13 mouse cellular contexts compared by ENCODE assay signal in the genomic region with DNA sequence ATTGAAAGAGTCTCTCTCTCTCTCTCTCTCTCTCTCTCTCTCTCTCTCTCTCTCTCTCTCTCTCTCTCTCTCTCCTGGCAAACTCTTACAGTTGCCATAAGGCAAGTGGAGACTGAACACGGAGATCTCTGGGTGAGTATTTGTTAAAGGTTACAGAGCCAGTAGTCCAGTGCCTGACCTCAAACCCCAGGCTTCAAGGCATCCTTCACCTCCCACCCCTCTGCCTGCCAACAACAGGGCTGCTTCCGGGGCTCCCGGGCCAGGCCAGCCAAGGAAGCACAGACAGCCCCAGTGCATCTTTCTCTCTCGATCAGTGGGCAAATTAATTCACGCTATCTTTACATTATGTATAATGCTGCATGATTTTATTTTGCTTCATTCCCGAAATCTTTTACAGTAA.
A peak's percentile ranks its signal among the peaks of the same experiment; 100 is the strongest.
DNase-seq lines count a peak whose midpoint lies in the region; ATAC-seq lines count a peak whose summit lies in the region.
"Had no signal": no experiment of that assay in that cellular context is flagged by ENCODE, and none has a peak within 500 bp of the region (broad histone marks: within the 10 kb centered on the region; RNA-seq: fewer than 3 reads in every experiment).

No protein-coding gene starts in this region.

- no peak overlapping the region for H3K4me3 ChIP-seq in forebrain, embryonic 11.5 days (ENCODE audit: low read depth, low read length)
- H3K4me3 ChIP-seq in forebrain, embryonic 12.5 days (replicated peaks), result no peak overlapping the region
- no peak overlapping the region for H3K4me3 ChIP-seq in heart, embryonic 13.5 days
- H3K4me3 ChIP-seq: myocyte had no signal

- ATAC-seq in forebrain, embryonic 11.5 days (replicated peaks; ENCODE audit: low FRiP score), result no peak
- ATAC-seq in forebrain, embryonic 12.5 days (ENCODE audit: low FRiP score), result no peak
- ATAC-seq in heart, embryonic 13.5 days (ENCODE audit: extremely low read depth, insufficient number of reproducible peaks, low FRiP score, low TSS enrichment), result no peak

- no peaks in the 10 kb centered on the region for H3K9me3 ChIP-seq in forebrain, embryonic 11.5 days (ENCODE audit: control insufficient read depth, low read length)
- no peaks in the 10 kb centered on the region for H3K9me3 ChIP-seq in forebrain, embryonic 12.5 days
- H3K9me3 ChIP-seq in heart, embryonic 13.5 days, result no peaks in the 10 kb centered on the region
- H3K9me3 ChIP-seq: neural tube, embryonic 15.5 days had no signal

- DNase-seq in forebrain, embryonic 11.5 days (ENCODE audit: low spot score), result peak; percentile 56
- no peak for DNase-seq in heart, postnatal 4 days
- peak; percentile 25 for DNase-seq in retina, postnatal 1 day
- no peak for DNase-seq in retina, embryonic 14.5 days (ENCODE audit: low spot score)
- no peak for DNase-seq in adrenal gland, adult 8-10 months
- DNase-seq: kidney, adult 8-10 months; liver; liver, postnatal 0 days had no signal

- no peak overlapping the region for H3K27ac ChIP-seq in forebrain, embryonic 11.5 days (ENCODE audit: low read depth, low read length)
- no peak overlapping the region for H3K27ac ChIP-seq in forebrain, embryonic 12.5 days
- 0 out of 2 replicates have a peak overlapping the region, but pooled peaks have one; percentile 59 for H3K27ac ChIP-seq in heart, embryonic 13.5 days (replicated peaks)

- no peaks in the 10 kb centered on the region for H3K27me3 ChIP-seq in forebrain, embryonic 11.5 days (ENCODE audit: control insufficient read depth, insufficient read depth, low read length)
- H3K27me3 ChIP-seq in forebrain, embryonic 12.5 days, result peaks cover 20% of the 10 kb centered on the region; the same call in 1 of the 2 replicates
- H3K27me3 ChIP-seq in heart, embryonic 13.5 days (replicated peaks), result no peaks in the 10 kb centered on the region
- H3K27me3 ChIP-seq: CH12.LX had no signal

- no peaks in the 10 kb centered on the region for H3K36me3 ChIP-seq in forebrain, embryonic 11.5 days (ENCODE audit: control insufficient read depth, insufficient read depth, low read length)
- H3K36me3 ChIP-seq in forebrain, embryonic 12.5 days (replicated peaks), result no peaks in the 10 kb centered on the region
- no peaks in the 10 kb centered on the region for H3K36me3 ChIP-seq in heart, embryonic 13.5 days
- H3K36me3 ChIP-seq: neural tube, embryonic 15.5 days had no signal

- H3K4me1 ChIP-seq in forebrain, embryonic 11.5 days (replicated peaks; ENCODE audit: control insufficient read depth, insufficient read depth, low read length), result peaks cover 6% of the 10 kb centered on the region; the same call in 1 of the 2 replicates
- H3K4me1 ChIP-seq in forebrain, embryonic 12.5 days, result peaks cover 29% of the 10 kb centered on the region
- H3K4me1 ChIP-seq in heart, embryonic 13.5 days, result peaks cover 29% of the 10 kb centered on the region

- H3K9ac ChIP-seq in forebrain, embryonic 11.5 days (ENCODE audit: low read length), result no peak overlapping the region
- no peak overlapping the region for H3K9ac ChIP-seq in forebrain, embryonic 12.5 days
- no peak overlapping the region for H3K9ac ChIP-seq in heart, embryonic 13.5 days
- H3K9ac ChIP-seq: liver, postnatal 0 days had no signal

- no peak overlapping the region for H3K4me2 ChIP-seq in forebrain, embryonic 11.5 days (ENCODE audit: low read depth, low read length, severe bottlenecking)
- no peak overlapping the region for H3K4me2 ChIP-seq in forebrain, embryonic 12.5 days
- peak overlapping the region; percentile 77; the same call in 1 of the 2 replicates for H3K4me2 ChIP-seq in heart, embryonic 13.5 days

- WGBS in forebrain, embryonic 11.5 days, result 27% methylated on average over 6 of the region's 6 CpGs
- WGBS in forebrain, embryonic 12.5 days, result 33% methylated on average over 6 of the region's 6 CpGs
- WGBS in heart, embryonic 13.5 days, result 45% methylated on average over 6 of the region's 6 CpGs

Comparison
In these comparisons a context has a peak if more than half of its experiments do, and no peak if none do; other contexts are left out.
1. DNase-seq: peak in forebrain, embryonic 11.5 days (single experiment) and retina, postnatal 1 day (single experiment); none in heart, postnatal 4 days (single experiment), retina, embryonic 14.5 days (single experiment) and adrenal gland, adult 8-10 months (single experiment).